Mouse (Mus musculus) hindlimb bud, embryonic 11.5 days (tissue): Measurements from ENCODE around the gene Cabin1.

Experiments used
- DNase-seq: peaks from one replicate; pipeline ENCODE4 v3.0.0-alpha.2; 2012; ENCODE audit warnings: low read depth, low spot score; ENCODE audit errors: extremely low spot score

Gene Cabin1

GRCm38 (mm10) chr10:75703504-75703903, 60.6 kb downstream of the Cabin1 start:
- DNase-seq, result no peak

GRCm38 (mm10) chr10:75702494-75702893, 61.6 kb downstream of the Cabin1 start:
- DNase-seq, result no peak

GRCm38 (mm10) chr10:75701280-75701679, 62.9 kb downstream of the Cabin1 start:
- no peak for DNase-seq

GRCm38 (mm10) chr10:75697693-75698092, 66.4 kb downstream of the Cabin1 start:
- no peak for DNase-seq

- no peak for DNase-seq
Measured at GRCm38 (mm10) chr10:75696597-75697355, 67.4 kb downstream of the Cabin1 start.

GRCm38 (mm10) chr10:75695521-75695920, 68.6 kb downstream of the Cabin1 start:
- no peak for DNase-seq

GRCm38 (mm10) chr10:75695078-75695477, 69.1 kb downstream of the Cabin1 start:
- no peak for DNase-seq

GRCm38 (mm10) chr10:75694567-75694966, 69.6 kb downstream of the Cabin1 start:
- no peak for DNase-seq

GRCm38 (mm10) chr10:75693451-75694233, 70.5 kb downstream of the Cabin1 start:
- no peak for DNase-seq

- no peak for DNase-seq
Measured at GRCm38 (mm10) chr10:75688598-75688997, 75.5 kb downstream of the Cabin1 start.

- DNase-seq, result no peak
Measured at GRCm38 (mm10) chr10:75686724-75687123, 77.4 kb downstream of the Cabin1 start.

GRCm38 (mm10) chr10:75684035-75685004, 79.8 kb downstream of the Cabin1 start:
- no peak for DNase-seq

GRCm38 (mm10) chr10:75680574-75681001, 83.6 kb downstream of the Cabin1 start:
- no peak for DNase-seq

GRCm38 (mm10) chr10:75679204-75679603, 84.9 kb downstream of the Cabin1 start:
- no peak for DNase-seq

GRCm38 (mm10) chr10:75677989-75678388, 86.2 kb downstream of the Cabin1 start:
- no peak for DNase-seq

- no peak for DNase-seq
Measured at GRCm38 (mm10) chr10:75677571-75677970, 86.6 kb downstream of the Cabin1 start.

GRCm38 (mm10) chr10:75676819-75677565, 87.1 kb downstream of the Cabin1 start:
- no peak for DNase-seq

GRCm38 (mm10) chr10:75676286-75676685, 87.9 kb downstream of the Cabin1 start:
- no peak for DNase-seq

- DNase-seq, result no peak
Measured at GRCm38 (mm10) chr10:75675594-75675993, 88.5 kb downstream of the Cabin1 start.

GRCm38 (mm10) chr10:75669936-75670335, 94.2 kb downstream of the Cabin1 start:
- DNase-seq, result no peak
